Mouse (Mus musculus): Measurements from ENCODE around the gene Comtd1.

Gene Comtd1

GRCm38 (mm10) chr14:21802543-21803206 is 46.1 kb downstream of the Comtd1 start:
- no peak for DNase-seq (ENCODE audit: low spot score)

DNA sequence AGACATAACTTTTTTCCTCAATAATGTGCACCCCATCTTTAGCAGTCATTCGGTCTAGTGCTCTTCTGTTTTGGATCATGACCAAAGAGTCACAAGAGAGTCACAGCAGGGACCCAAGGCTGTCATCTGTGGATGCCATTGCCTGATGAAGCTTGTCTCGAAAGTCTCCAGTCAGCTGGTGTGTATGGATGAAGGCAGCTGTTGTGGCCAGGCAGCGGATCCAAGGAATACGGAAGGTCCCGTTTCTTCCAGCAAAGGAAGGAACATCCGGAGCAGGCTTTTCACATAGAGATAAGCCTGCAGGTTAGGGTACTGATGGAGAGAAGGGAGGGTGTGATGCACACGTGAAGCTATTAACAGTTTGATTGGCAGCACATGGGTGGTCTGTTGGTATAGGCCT is 47.2 kb downstream of the Comtd1 start:
- DNase-seq (ENCODE audit: low spot score): no peak

DNA sequence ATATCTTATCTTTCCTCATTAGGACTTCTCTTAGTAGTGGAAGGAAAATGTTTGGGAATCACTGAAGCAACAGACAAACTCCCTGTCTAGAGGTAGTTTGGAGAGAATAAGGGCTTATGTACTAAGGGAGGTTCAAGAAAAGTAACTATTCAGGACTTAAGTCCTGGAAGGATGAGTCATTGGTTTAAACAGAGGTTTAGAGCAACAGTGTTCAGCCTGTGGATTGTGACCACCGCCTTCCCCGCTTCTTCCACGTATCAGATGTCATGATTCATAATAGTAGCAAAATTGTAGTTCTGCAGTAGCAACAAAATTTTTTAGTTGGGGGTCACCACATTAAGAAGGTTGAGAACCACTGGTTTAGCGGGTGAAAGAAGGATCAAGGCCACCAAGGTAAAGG is 48.1 kb downstream of the Comtd1 start:
- DNase-seq (ENCODE audit: low spot score): no peak

Measured in left cerebral cortex, adult 11 months (tissue).